Mouse (Mus musculus): ENCODE measurements around the gene Ugt3a2.

Gene Ugt3a2

DNA sequence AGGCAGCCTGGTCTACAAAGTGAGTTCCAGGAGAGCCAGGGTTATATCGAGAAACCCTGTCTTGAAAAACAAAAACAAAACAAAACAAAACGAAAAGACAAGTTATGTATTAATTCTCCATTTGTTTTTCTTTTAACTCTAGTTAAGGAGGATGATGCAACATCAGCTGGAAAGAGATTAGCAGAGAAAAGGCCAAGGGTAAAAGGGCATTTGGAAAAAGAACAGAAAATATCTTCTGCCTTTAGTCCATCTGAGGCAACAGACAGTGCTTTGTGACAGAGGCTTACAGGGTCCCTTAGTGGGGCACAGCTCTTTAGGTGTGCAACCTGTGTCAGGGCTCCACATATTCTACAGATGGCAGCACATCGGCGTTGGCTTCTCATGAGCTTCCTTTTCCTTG is at the start of gene Ugt3a2:
TSS of gene Ugt3a2 (plus strand) at position 210 of the 400 bp plus-strand sequence.
- 86% methylated on average over 4 of the region's 4 CpGs for WGBS

DNA sequence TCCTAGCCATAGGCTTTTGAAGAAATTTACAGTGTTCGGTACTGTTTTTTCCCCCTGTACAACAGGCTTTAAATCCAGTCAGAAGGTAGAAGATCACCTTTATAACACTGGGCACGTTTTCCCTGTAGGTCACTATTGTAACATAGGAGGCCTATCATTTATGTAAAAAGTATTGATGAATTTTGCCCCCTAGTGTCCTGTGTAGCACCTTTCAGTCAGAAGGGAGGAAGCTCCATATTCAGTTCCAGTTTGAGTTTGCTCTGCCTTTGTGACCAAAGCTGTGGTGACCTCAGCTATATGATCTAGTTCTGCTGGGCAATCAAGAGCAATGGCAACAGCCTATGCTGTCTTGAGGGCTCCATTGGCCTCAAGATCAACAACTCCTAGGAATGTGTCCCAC is 45.7 kb upstream of the Ugt3a2 start:
- 70% methylated on average over 2 of the region's 2 CpGs for WGBS

GRCm38 (mm10) chr15:9305978-9306692 is 29.2 kb upstream of the Ugt3a2 start:
- 83% methylated on average over 8 of the region's 8 CpGs for WGBS

- 66% methylated on average over 2 of the region's 2 CpGs for WGBS
Measured at GRCm38 (mm10) chr15:9334596-9334995, 754 bp upstream of the Ugt3a2 start.

DNA sequence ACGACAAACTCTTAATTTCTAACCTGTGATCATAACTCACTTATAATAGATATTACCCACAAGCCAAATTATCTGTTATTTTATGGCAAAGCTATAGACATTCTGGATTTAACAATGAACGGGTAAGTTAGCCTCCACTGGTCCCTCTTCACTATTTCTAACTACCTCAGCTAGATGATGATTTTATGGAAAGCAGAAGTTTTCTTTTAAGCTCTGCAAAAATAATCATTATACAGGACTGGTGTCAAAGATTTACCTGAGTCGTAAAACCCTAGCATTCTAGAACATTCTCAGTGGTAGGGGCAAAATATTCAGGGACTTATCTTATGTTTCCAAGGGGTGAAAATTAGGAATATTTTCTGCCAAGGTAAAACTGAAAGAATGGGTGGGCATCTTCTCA is 1.3 kb downstream of the Ugt3a2 start:
- WGBS: 87% methylated on average over 3 of the region's 3 CpGs

DNA sequence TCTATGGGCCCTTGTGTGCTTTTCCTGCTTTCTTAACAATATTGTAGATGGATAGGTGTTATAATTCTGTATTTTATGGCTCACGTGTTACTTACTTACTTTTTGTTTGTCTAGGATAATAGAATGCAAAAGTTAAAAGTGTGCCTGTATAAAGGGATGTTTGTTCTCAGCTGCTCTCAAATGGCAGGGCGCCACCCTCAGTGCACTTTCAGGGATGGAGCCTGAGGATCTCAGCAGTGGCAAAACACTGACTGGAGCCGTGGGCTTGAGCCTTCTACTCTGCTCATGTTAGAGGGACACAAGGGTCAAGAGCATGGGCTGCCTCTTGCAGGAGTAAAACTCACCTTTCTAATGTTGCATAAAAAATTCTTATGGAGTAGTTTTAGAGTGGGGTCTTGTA is 1.7 kb downstream of the Ugt3a2 start:
- 72% methylated on average over 3 of the region's 3 CpGs for WGBS

GRCm38 (mm10) chr15:9348739-9349138 is 13.4 kb downstream of the Ugt3a2 start:
- WGBS: 63% methylated on average over 3 of the region's 3 CpGs

DNA sequence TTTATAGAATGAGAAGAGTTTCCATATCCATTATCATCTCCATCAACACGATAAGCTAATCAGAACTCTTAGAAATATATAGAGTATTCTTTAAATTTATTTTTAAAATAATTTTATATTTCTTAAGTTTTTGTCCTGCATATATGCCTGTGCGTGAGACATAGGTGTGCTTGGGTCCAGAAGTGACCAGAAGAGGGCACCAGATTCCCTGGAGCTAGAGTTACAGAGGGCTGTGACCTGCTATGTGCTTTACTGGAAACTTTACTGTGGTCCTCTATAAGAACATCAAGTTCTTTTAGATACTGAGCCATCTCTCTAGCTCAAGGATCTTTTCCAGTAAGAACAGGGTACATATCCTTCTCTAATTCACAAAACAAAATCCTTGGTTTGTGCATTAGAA is 27.5 kb downstream of the Ugt3a2 start:
- 70% methylated on average over 2 of the region's 2 CpGs for WGBS

GRCm38 (mm10) chr15:9368774-9369173 is 33.4 kb downstream of the Ugt3a2 start:
- 91% methylated on average over 3 of the region's 3 CpGs for WGBS

- 85% methylated on average over 7 of the region's 7 CpGs for WGBS
Measured at GRCm38 (mm10) chr15:9376281-9376680, 40.9 kb downstream of the Ugt3a2 start.

DNA sequence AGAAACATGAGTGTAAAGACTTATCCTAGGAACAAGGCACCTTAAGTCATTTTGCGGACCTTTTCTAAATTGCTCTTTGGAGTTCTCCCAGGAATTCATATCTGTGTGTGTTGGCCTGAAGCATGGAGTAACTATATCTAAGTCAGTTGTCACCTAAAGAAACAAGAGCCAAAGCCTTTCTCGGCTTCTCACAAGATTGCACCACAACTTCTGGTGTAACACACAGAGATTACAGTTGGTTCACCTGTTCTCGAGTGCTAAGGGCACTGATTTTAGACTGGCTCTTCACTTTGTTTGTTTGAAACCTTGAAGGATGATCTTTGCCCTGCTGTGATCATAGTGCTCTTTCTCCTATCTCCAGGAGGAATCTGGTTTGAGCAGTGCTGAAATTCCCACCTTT is 74.1 kb downstream of the Ugt3a2 start:
- WGBS: 96% methylated on average over 3 of the region's 3 CpGs
